Mouse (Mus musculus) forebrain, embryonic 14.5 days (tissue): ENCODE data around the gene Il21. TPM values are rescaled to one million over a fixed set of nuclear protein-coding genes. Genes with fewer than 3 reads are reported as not detected.

ENCODE experiments used
- ATAC-seq: fragments of 200-750 bp; cut with Nextera tagmentation; 2 replicates; pipeline ENCODE4 v1.8.0; 2017; ENCODE audit warnings: mild to moderate bottlenecking, moderate library complexity
- DNase-seq: peaks from one replicate; pipeline ENCODE4 v3.0.0-alpha.2; 2015; ENCODE audit warnings: low spot score
- H3K27ac ChIP-seq: fragments of 300-500 bp; sonication (generic); 2 replicates; pipeline ENCODE4 v1.5.1; 2014; ENCODE audit warnings: low read depth, mild to moderate bottlenecking, control low read depth, low read length, moderate library complexity
- H3K27me3 ChIP-seq: fragments of 300-500 bp; sonication (generic); replicated peaks from 2 replicates; pipeline ENCODE4 v1.6.1; 2014; ENCODE audit warnings: low read length, control low read depth, mixed read lengths; ENCODE audit not compliant: control insufficient read depth, insufficient read depth
- H3K36me3 ChIP-seq: fragments of 300-500 bp; sonication (generic); 2 replicates; pipeline ENCODE4 v1.6.1; 2014; ENCODE audit warnings: low read length, control low read depth; ENCODE audit not compliant: control insufficient read depth, insufficient read depth
- H3K4me1 ChIP-seq: fragments of 300-500 bp; sonication (generic); 2 replicates; pipeline ENCODE4 v1.6.1; 2014; ENCODE audit warnings: antibody characterized with exemption, low read length, control low read depth; ENCODE audit not compliant: control insufficient read depth, insufficient read depth
- H3K4me2 ChIP-seq: fragments of 300-500 bp; sonication (generic); 2 replicates; pipeline ENCODE4 v1.6.1; 2014; ENCODE audit warnings: mild to moderate bottlenecking, control low read depth, low read length
- H3K4me3 ChIP-seq: fragments of 300-500 bp; sonication (generic); 2 replicates; pipeline ENCODE4 v1.5.1; 2014; ENCODE audit warnings: low read depth, low read length, control low read depth
- H3K9ac ChIP-seq: fragments of 300-500 bp; sonication (generic); 2 replicates; pipeline ENCODE4 v1.6.1; 2014; ENCODE audit warnings: mild to moderate bottlenecking, low read length, control low read depth, moderate library complexity
- H3K9me3 ChIP-seq: fragments of 300-500 bp; sonication (generic); replicated peaks from 2 replicates; pipeline ENCODE4 v1.6.1; 2016; ENCODE audit warnings: low read length, control low read depth, mixed read lengths; ENCODE audit not compliant: control insufficient read depth
- WGBS: fragments of 180-500 bp; shearing (Covaris S2); extraction: QIAGEN DNeasy Blood & Tissue Kit; methylation state at CpG from one replicate; pipeline ENCODE4 v1.1.7; 2014; 5-methylcytosine and 5-hydroxymethylcytosine counted together
- polyA plus RNA-seq: library from polyadenylated mRNA; unstranded; fragments of >200 nt; fragmentation: Nextera tagmentation; extraction: Ambion mirVana; gene quantifications from 2 replicates; pipeline ENCODE4 v1.2.1, GENCODE M21; 2014

Gene Il21
- polyA plus RNA-seq, 1 experiment from 2014 or later = not detected

DNA sequence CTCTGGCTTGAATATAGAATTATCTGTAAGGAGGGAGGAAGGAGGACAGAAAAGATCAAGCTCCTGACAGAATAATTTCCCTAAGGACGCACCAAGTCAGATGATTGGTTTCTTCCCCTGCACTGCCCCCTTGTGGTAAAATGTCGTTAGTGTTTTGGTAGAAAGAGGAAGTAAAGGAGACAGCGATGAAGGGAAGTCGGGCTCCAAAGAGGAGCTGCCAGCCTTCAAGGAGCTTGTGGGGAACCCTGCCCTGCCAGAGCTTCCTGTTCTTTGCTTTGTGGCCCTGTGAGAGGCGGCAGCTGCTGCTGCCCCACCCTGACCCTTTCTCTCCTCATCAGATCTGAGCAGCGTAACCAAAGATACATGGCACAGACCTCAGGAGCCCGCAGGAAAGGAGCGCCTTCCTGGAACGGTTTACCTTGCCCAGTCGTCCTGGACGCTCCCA is 28.4 kb downstream of the Il21 start:
- ATAC-seq (peak; percentile 88), DNase-seq (peak; percentile 91)
- Histone ChIP-seq H3K27ac (no peak overlapping the region), H3K4me1 (no peaks in the 10 kb centered on the region), H3K27me3 (no peaks in the 10 kb centered on the region), H3K9ac (peak overlapping the region; percentile 56), H3K4me3 (peak overlapping the region; percentile 33), H3K9me3 (no peaks in the 10 kb centered on the region), H3K4me2 (peak overlapping the region; percentile 61), H3K36me3 (no peaks in the 10 kb centered on the region)
- WGBS = 1% methylated on average over 11 of the region's 11 CpGs

- ATAC-seq (no peak), DNase-seq (no peak)
- Histone ChIP-seq H3K9me3 (no peaks in the 10 kb centered on the region), H3K36me3 (no peaks in the 10 kb centered on the region), H3K4me1 (no peaks in the 10 kb centered on the region), H3K9ac (no peak overlapping the region), H3K27ac (no peak overlapping the region), H3K4me2 (no peak overlapping the region), H3K27me3 (no peaks in the 10 kb centered on the region), H3K4me3 (no peak overlapping the region)
- 58% methylated on average over 7 of the region's 7 CpGs for WGBS
Measured at GRCm38 (mm10) chr3:37202856-37203255, 29.6 kb downstream of the Il21 start.

DNA sequence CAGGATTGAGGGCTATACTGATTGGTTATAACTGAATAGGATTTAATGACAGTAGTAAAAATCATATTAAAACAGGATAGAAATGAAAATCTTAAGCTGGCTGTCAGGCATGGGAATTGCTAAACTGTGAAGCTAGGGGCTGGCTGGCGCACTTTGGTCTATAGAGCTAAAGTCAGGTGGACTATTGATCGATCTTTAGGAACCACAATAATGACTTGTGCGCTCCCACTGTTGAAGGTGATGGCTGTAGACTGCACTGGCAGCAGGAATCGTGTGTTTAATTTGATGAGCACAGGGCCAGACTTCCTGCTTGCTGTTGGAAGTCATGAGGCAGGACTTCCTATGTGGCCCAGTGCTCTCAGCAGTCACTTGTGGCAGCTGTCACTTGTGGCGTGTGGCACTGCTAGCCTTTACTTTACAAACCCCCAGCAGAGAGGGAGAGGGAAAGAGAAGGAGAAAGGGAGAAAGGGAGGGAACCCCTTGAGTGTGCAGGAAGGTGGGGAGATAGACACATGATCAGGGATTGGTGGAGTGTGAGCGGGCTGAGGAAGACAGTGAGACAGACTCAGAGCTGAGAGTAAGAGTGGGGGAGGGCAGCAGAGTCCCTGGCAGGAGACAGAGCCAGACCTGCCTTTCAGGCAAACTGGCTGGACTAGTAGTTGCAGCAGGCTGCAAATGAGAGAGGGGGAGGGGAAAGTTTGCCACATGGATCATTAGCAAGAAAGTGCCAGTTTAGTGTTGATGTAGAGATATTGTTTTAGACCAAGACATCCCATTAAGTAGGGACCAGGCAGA is 31.1 kb downstream of the Il21 start:
- no peak overlapping the region for H3K4me3 ChIP-seq
- no peak for ATAC-seq
- H3K36me3 ChIP-seq = no peaks in the 10 kb centered on the region
- H3K4me2 ChIP-seq = no peak overlapping the region
- H3K9me3 ChIP-seq = no peaks in the 10 kb centered on the region
- peak; percentile 20 for DNase-seq
- H3K4me1 ChIP-seq = no peaks in the 10 kb centered on the region
- H3K27ac ChIP-seq = no peak overlapping the region
- H3K27me3 ChIP-seq = no peaks in the 10 kb centered on the region
- 63% methylated on average over 6 of the region's 6 CpGs for WGBS
- no peak overlapping the region for H3K9ac ChIP-seq

GRCm38 (mm10) chr3:37198302-37198701 is 34.1 kb downstream of the Il21 start:
- H3K9ac ChIP-seq = no peak overlapping the region
- H3K9me3 ChIP-seq = no peaks in the 10 kb centered on the region
- no peak overlapping the region for H3K4me2 ChIP-seq
- H3K27ac ChIP-seq = no peak overlapping the region
- 73% methylated on average over 5 of the region's 5 CpGs for WGBS
- H3K27me3 ChIP-seq = no peaks in the 10 kb centered on the region
- H3K36me3 ChIP-seq = no peaks in the 10 kb centered on the region
- H3K4me3 ChIP-seq = no peak overlapping the region
- ATAC-seq (no peak), DNase-seq (no peak)
- no peaks in the 10 kb centered on the region for H3K4me1 ChIP-seq

DNA sequence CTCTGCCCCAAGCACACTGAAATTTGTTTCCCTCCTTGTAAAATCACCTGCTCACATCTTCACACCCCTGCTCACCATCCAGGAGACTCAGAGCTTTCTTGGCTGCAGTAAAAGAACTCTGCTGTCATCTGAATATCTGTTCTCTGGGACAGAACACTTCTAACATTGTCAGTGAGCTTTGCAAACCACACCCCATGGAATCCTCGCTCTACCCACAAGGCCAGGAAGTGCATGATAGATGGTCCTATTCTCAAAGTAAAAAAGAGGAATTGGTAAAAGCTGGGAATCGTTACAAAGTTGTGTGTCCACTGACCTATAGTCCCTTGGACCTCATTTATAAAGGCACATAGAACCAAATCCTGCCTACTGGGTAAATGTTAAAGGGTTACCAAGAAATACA is 40.5 kb downstream of the Il21 start:
- H3K9ac ChIP-seq = no peak overlapping the region
- no peaks in the 10 kb centered on the region for H3K27me3 ChIP-seq
- ATAC-seq = no peak
- no peak overlapping the region for H3K27ac ChIP-seq
- no peak overlapping the region for H3K4me2 ChIP-seq
- DNase-seq = no peak
- no peaks in the 10 kb centered on the region for H3K9me3 ChIP-seq
- H3K36me3 ChIP-seq = no peaks in the 10 kb centered on the region
- no peaks in the 10 kb centered on the region for H3K4me1 ChIP-seq
- H3K4me3 ChIP-seq = no peak overlapping the region
- 85% methylated on average over 2 of the region's 2 CpGs for WGBS

- Histone ChIP-seq H3K4me2 (no peak overlapping the region), H3K9ac (no peak overlapping the region), H3K4me1 (peaks cover 3% of the 10 kb centered on the region; the same call in 1 of the 2 replicates), H3K4me3 (no peak overlapping the region), H3K9me3 (no peaks in the 10 kb centered on the region), H3K27me3 (no peaks in the 10 kb centered on the region), H3K36me3 (no peaks in the 10 kb centered on the region), H3K27ac (no peak overlapping the region)
- ATAC-seq = no peak
- no peak for DNase-seq
- WGBS = 92% methylated on average over 1 of the region's 1 CpGs
Measured at GRCm38 (mm10) chr3:37185534-37185933, 46.9 kb downstream of the Il21 start.

GRCm38 (mm10) chr3:37182415-37183269 is 49.8 kb downstream of the Il21 start:
- H3K27me3 ChIP-seq = no peaks in the 10 kb centered on the region
- H3K4me1 ChIP-seq = peaks cover 3% of the 10 kb centered on the region; the same call in 1 of the 2 replicates
- 21% methylated on average over 16 of the region's 16 CpGs for WGBS
- H3K36me3 ChIP-seq = no peaks in the 10 kb centered on the region
- no peaks in the 10 kb centered on the region for H3K9me3 ChIP-seq
- ATAC-seq (peak; percentile 89), DNase-seq (peak; percentile 85)
- H3K27ac ChIP-seq = peak overlapping the region; percentile 0; the same call in 1 of the 2 replicates
- H3K4me3 ChIP-seq = no peak overlapping the region
- H3K9ac ChIP-seq = no peak overlapping the region
- no peak overlapping the region for H3K4me2 ChIP-seq

DNA sequence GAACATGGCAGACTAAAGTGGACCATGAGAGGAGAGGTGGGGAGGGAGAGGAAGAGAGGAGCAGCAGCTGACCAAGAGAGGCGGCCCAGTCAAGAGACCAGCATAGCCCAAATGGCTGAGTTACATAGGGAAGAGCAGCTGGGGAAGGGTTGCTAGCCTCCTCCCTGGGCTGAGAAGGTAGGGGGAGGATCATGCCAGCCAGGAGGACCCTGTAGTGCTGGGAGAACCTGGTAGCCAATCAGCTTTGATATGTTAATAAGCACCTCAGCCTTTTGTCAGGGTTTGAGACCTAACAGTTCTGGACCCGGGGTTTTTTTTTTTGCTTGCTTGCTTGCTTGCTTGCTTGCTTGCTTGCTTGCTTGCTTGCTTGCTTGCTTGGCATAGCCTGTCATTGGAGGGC is 51.4 kb downstream of the Il21 start:
- H3K27ac ChIP-seq = no peak overlapping the region
- WGBS = 19% methylated on average over 2 of the region's 2 CpGs
- H3K27me3 ChIP-seq = no peaks in the 10 kb centered on the region

More for the DNA sequence above, 51.4 kb downstream of the Il21 start:
- Histone ChIP-seq H3K4me3 (no peak overlapping the region), H3K9me3 (no peaks in the 10 kb centered on the region), H3K9ac (no peak overlapping the region), H3K4me2 (no peak overlapping the region), H3K36me3 (no peaks in the 10 kb centered on the region), H3K4me1 (peaks cover 3% of the 10 kb centered on the region; the same call in 1 of the 2 replicates)
- no peak for ATAC-seq
- DNase-seq = peak; percentile 4
